Mouse (Mus musculus): ENCODE measurements around the gene Aldob. TPM values are rescaled to one million over a fixed set of nuclear protein-coding genes. Genes with fewer than 3 reads are reported as not detected.

Gene Aldob
- polyA plus RNA-seq, 1 experiment from 2014 or later: 0.79 TPM

Other genes starting within 250 kb of the Aldob start
- not detected in 2 replicates for gene Acnat2, start 141.4 kb downstream of the Aldob start, polyA plus RNA-seq (2014; fragmentation: Nextera tagmentation; extraction: Ambion mirVana)
- gene Acnat1, start 75.6 kb downstream of the Aldob start, polyA plus RNA-seq (2014; fragmentation: Nextera tagmentation; extraction: Ambion mirVana): not detected in 2 replicates
- 0.10 TPM in 1 of 2 replicates, not detected in the other for gene Baat, start 43.0 kb downstream of the Aldob start, polyA plus RNA-seq (2014; fragmentation: Nextera tagmentation; extraction: Ambion mirVana)
- gene Mrpl50, start 28.5 kb downstream of the Aldob start, polyA plus RNA-seq (2014; fragmentation: Nextera tagmentation; extraction: Ambion mirVana): 71.8 and 72.9 TPM in 2 replicates
- 6.8 and 7.3 TPM in 2 replicates for gene Zfp189, start 28.4 kb downstream of the Aldob start, polyA plus RNA-seq (2014; fragmentation: Nextera tagmentation; extraction: Ambion mirVana)
- gene Tmem246, start 48.3 kb upstream of the Aldob start, polyA plus RNA-seq (2014; fragmentation: Nextera tagmentation; extraction: Ambion mirVana): 41.8 and 47.8 TPM in 2 replicates
- gene Rnf20, start 82.5 kb upstream of the Aldob start, polyA plus RNA-seq (2014; fragmentation: Nextera tagmentation; extraction: Ambion mirVana): 35.3 and 35.8 TPM in 2 replicates
- 0.27 TPM in 1 of 2 replicates, not detected in the other for gene Ppp3r2, start 132.5 kb upstream of the Aldob start, polyA plus RNA-seq (2014; fragmentation: Nextera tagmentation; extraction: Ambion mirVana)